Mouse (Mus musculus) midbrain, embryonic 14.5 days (tissue): ENCODE data around the gene Clic4. TPM values are rescaled to one million over a fixed set of nuclear protein-coding genes. Genes with fewer than 3 reads are reported as not detected.
A peak's percentile ranks its signal among the peaks of the same experiment; 100 is the strongest.

Experiments
- ATAC-seq: fragments of 200-750 bp; cut with Nextera tagmentation; 2 replicates; pipeline ENCODE4 v1.8.0; 2017; ENCODE audit warnings: moderate number of reproducible peaks, moderate library complexity; ENCODE audit not compliant: low FRiP score, low TSS enrichment
- DNase-seq: peaks from one replicate; pipeline ENCODE4 v3.0.0-alpha.2; 2015
- H3K27ac ChIP-seq: fragments of 300-500 bp; sonication (generic); replicated peaks from 2 replicates; pipeline ENCODE4 v1.5.1; 2014; ENCODE audit warnings: mild to moderate bottlenecking, low read depth, low read length, moderate library complexity
- H3K27me3 ChIP-seq: fragments of 300-500 bp; sonication (generic); 2 replicates; pipeline ENCODE4 v1.6.1; 2014; ENCODE audit warnings: low read length, control low read depth, mixed read lengths; ENCODE audit not compliant: control insufficient read depth, insufficient read depth
- H3K36me3 ChIP-seq: fragments of 300-500 bp; sonication (generic); 2 replicates; pipeline ENCODE4 v1.6.1; 2014; ENCODE audit warnings: low read length, control low read depth; ENCODE audit not compliant: control insufficient read depth, insufficient read depth
- H3K4me1 ChIP-seq: fragments of 300-500 bp; sonication (generic); 2 replicates; pipeline ENCODE4 v1.6.1; 2014; ENCODE audit warnings: mild to moderate bottlenecking, antibody characterized with exemption, low read length, control low read depth; ENCODE audit not compliant: control insufficient read depth, insufficient read depth
- H3K4me2 ChIP-seq: fragments of 300-500 bp; sonication (generic); 2 replicates; pipeline ENCODE4 v1.6.1; 2014; ENCODE audit warnings: mild to moderate bottlenecking, low read length, moderate library complexity
- H3K4me3 ChIP-seq: fragments of 300-500 bp; sonication (generic); replicated peaks from 2 replicates; pipeline ENCODE4 v1.5.1; 2014; ENCODE audit warnings: low read depth, low read length
- H3K9ac ChIP-seq: fragments of 300-500 bp; sonication (generic); replicated peaks from 2 replicates; pipeline ENCODE4 v1.6.1; 2014; ENCODE audit warnings: mild to moderate bottlenecking, low read length, moderate library complexity
- H3K9me3 ChIP-seq: fragments of 300-500 bp; sonication (generic); 2 replicates; pipeline ENCODE4 v1.6.1; 2016; ENCODE audit warnings: low read length, control low read depth, mixed read lengths; ENCODE audit not compliant: control insufficient read depth
- WGBS: fragments of 180-500 bp; shearing (Covaris S2); extraction: QIAGEN DNeasy Blood & Tissue Kit; methylation state at CpG from one replicate; pipeline ENCODE4 v1.1.7; 2014; 5-methylcytosine and 5-hydroxymethylcytosine counted together
- polyA plus RNA-seq: library from polyadenylated mRNA; unstranded; fragments of >200 nt; fragmentation: Nextera tagmentation; extraction: Ambion mirVana; gene quantifications from 2 replicates; pipeline ENCODE4 v1.2.1, GENCODE M21; 2014

Clic4 gene
- polyA plus RNA-seq, 1 experiment from 2014 or later, result 61.9 TPM

- no peak overlapping the region for H3K4me3 ChIP-seq
- DNase-seq (no peak), ATAC-seq (no peak)
- no peaks in the 10 kb centered on the region for H3K9me3 ChIP-seq
- no peak overlapping the region for H3K4me2 ChIP-seq
- H3K36me3 ChIP-seq, result no peaks in the 10 kb centered on the region
- no peak overlapping the region for H3K9ac ChIP-seq
- peaks cover 5% of the 10 kb centered on the region for H3K4me1 ChIP-seq
- H3K27me3 ChIP-seq, result peaks cover 15% of the 10 kb centered on the region; the same call in 1 of the 2 replicates
- H3K27ac ChIP-seq, result no peak overlapping the region
- 17% methylated on average over 5 of the region's 5 CpGs for WGBS
Measured at GRCm38 (mm10) chr4:135205254-135205653, 67.4 kb downstream of the Clic4 start.

- H3K4me1 ChIP-seq, result peaks cover 5% of the 10 kb centered on the region
- H3K9ac ChIP-seq, result no peak overlapping the region
- H3K27ac ChIP-seq, result no peak overlapping the region
- H3K27me3 ChIP-seq, result peaks cover 15% of the 10 kb centered on the region; the same call in 1 of the 2 replicates
- no peaks in the 10 kb centered on the region for H3K36me3 ChIP-seq
- ATAC-seq (no peak), DNase-seq (no peak)
- no peak overlapping the region for H3K4me3 ChIP-seq
- H3K9me3 ChIP-seq, result no peaks in the 10 kb centered on the region
- WGBS, result 73% methylated on average over 5 of the region's 5 CpGs
- no peak overlapping the region for H3K4me2 ChIP-seq
Measured at GRCm38 (mm10) chr4:135204666-135205065, 67.9 kb downstream of the Clic4 start.

- DNase-seq, result no peak
- no peaks in the 10 kb centered on the region for H3K36me3 ChIP-seq
- H3K4me3 ChIP-seq, result no peak overlapping the region
- 23% methylated on average over 17 of the region's 17 CpGs for WGBS
- H3K4me1 ChIP-seq, result peaks cover 5% of the 10 kb centered on the region
- H3K27me3 ChIP-seq, result peaks cover 15% of the 10 kb centered on the region; the same call in 1 of the 2 replicates
- no peak for ATAC-seq
- H3K4me2 ChIP-seq, result peak overlapping the region; percentile 42
- no peak overlapping the region for H3K9ac ChIP-seq
- H3K27ac ChIP-seq, result no peak overlapping the region
- no peaks in the 10 kb centered on the region for H3K9me3 ChIP-seq
Measured at GRCm38 (mm10) chr4:135203806-135204560, 68.6 kb downstream of the Clic4 start.

- Histone ChIP-seq H3K9ac (no peak overlapping the region), H3K27ac (no peak overlapping the region), H3K4me3 (no peak overlapping the region), H3K27me3 (peaks cover 15% of the 10 kb centered on the region; the same call in 1 of the 2 replicates), H3K4me1 (peaks cover 5% of the 10 kb centered on the region), H3K36me3 (no peaks in the 10 kb centered on the region), H3K9me3 (no peaks in the 10 kb centered on the region), H3K4me2 (peak overlapping the region; percentile 42)
- ATAC-seq (no peak), DNase-seq (no peak)
- WGBS, result 21% methylated on average over 14 of the region's 14 CpGs
Measured at GRCm38 (mm10) chr4:135203279-135203678, 69.3 kb downstream of the Clic4 start.

GRCm38 (mm10) chr4:135201771-135202170, 70.8 kb downstream of the Clic4 start:
- H3K4me2 ChIP-seq, result no peak overlapping the region
- no peak overlapping the region for H3K27ac ChIP-seq
- peaks cover 5% of the 10 kb centered on the region for H3K4me1 ChIP-seq
- ATAC-seq (no peak), DNase-seq (peak; percentile 61)
- H3K27me3 ChIP-seq, result peaks cover 13% of the 10 kb centered on the region; the same call in 1 of the 2 replicates
- H3K4me3 ChIP-seq, result no peak overlapping the region
- WGBS, result 72% methylated on average over 16 of the region's 16 CpGs
- no peaks in the 10 kb centered on the region for H3K9me3 ChIP-seq
- H3K36me3 ChIP-seq, result no peaks in the 10 kb centered on the region
- H3K9ac ChIP-seq, result no peak overlapping the region

- H3K4me2 ChIP-seq, result no peak overlapping the region
- H3K27ac ChIP-seq, result no peak overlapping the region
- H3K9me3 ChIP-seq, result no peaks in the 10 kb centered on the region
- H3K36me3 ChIP-seq, result no peaks in the 10 kb centered on the region
- H3K4me3 ChIP-seq, result no peak overlapping the region
- no peak overlapping the region for H3K9ac ChIP-seq
- 84% methylated on average over 8 of the region's 8 CpGs for WGBS
- no peaks in the 10 kb centered on the region for H3K27me3 ChIP-seq
- H3K4me1 ChIP-seq, result no peaks in the 10 kb centered on the region
- DNase-seq (no peak), ATAC-seq (no peak)
Measured at GRCm38 (mm10) chr4:135197857-135198256, 74.8 kb downstream of the Clic4 start.

GRCm38 (mm10) chr4:135192841-135193240, 79.8 kb downstream of the Clic4 start:
- no peaks in the 10 kb centered on the region for H3K27me3 ChIP-seq
- DNase-seq, result no peak
- H3K9ac ChIP-seq, result no peak overlapping the region
- H3K4me2 ChIP-seq, result no peak overlapping the region
- no peaks in the 10 kb centered on the region for H3K4me1 ChIP-seq
- H3K36me3 ChIP-seq, result no peaks in the 10 kb centered on the region
- no peak overlapping the region for H3K27ac ChIP-seq
- no peaks in the 10 kb centered on the region for H3K9me3 ChIP-seq
- H3K4me3 ChIP-seq, result no peak overlapping the region
- no peak for ATAC-seq
- WGBS, result 84% methylated on average over 5 of the region's 5 CpGs

- Histone ChIP-seq H3K36me3 (no peaks in the 10 kb centered on the region), H3K4me2 (no peak overlapping the region), H3K4me1 (no peaks in the 10 kb centered on the region), H3K4me3 (no peak overlapping the region), H3K9ac (no peak overlapping the region), H3K9me3 (no peaks in the 10 kb centered on the region), H3K27me3 (no peaks in the 10 kb centered on the region), H3K27ac (no peak overlapping the region)
- 81% methylated on average over 11 of the region's 11 CpGs for WGBS
- ATAC-seq, result no peak
- no peak for DNase-seq
Measured at GRCm38 (mm10) chr4:135191604-135192003, 81.0 kb downstream of the Clic4 start.

GRCm38 (mm10) chr4:135191185-135191584, 81.4 kb downstream of the Clic4 start:
- H3K9ac ChIP-seq, result no peak overlapping the region
- no peaks in the 10 kb centered on the region for H3K9me3 ChIP-seq
- DNase-seq (no peak), ATAC-seq (no peak)
- H3K4me2 ChIP-seq, result no peak overlapping the region
- H3K4me1 ChIP-seq, result no peaks in the 10 kb centered on the region
- no peak overlapping the region for H3K27ac ChIP-seq
- no peaks in the 10 kb centered on the region for H3K27me3 ChIP-seq
- H3K36me3 ChIP-seq, result no peaks in the 10 kb centered on the region
- H3K4me3 ChIP-seq, result no peak overlapping the region
- WGBS, result 55% methylated on average over 1 of the region's 1 CpGs
